Mouse (Mus musculus) testis, postnatal 10 days (tissue): Measurements from ENCODE around the gene Selenbp1.
"Not testable (repeated sequence)": the region's sequence is repeated elsewhere in the genome, so short reads cannot be mapped to it uniquely, and the experiment has no call there.

ENCODE experiments used
- DNase-seq: peaks from one replicate; pipeline ENCODE4 v3.0.0; 2021; ENCODE audit warnings: low spot score

The Selenbp1 gene

DNA sequence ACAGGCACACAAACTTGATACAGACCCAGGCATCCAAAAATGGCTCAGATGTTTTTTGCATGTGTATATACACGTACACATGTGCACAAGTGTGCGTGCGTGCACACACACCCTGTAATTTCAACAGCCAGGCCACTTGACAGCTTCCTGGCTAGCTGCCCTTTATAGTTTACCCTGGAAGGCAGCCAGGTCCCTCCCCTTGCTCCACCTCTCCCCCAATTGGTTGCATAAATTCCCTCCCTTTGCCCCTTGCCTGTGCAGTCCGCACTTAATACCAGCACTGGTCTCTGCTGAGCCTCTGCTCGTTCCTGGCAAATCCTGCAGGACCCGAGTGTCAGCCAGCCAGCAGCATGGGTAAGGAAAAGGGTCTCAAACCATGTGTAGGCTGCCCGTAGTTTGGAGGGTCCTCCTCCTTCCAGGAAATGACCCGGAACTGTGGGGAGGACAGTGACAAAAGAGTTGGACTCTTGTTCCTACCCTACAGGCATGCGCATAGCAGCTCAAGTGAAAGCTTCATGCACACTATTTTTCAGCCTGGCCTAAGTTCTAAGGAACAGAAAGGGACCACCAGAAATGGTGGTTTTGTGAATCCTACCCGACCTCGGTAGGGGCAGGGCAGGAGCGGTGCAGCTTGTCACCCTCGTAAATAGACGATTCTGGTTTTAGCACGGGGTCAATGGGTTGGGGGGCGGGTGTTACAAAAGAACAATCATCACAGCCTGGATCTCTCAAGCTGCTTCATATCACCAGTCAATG is at the start of gene Selenbp1:
Selenbp1 (plus strand) TSS at position 248 of the 756 bp plus-strand sequence.
- DNase-seq, result peak; percentile 83

DNA sequence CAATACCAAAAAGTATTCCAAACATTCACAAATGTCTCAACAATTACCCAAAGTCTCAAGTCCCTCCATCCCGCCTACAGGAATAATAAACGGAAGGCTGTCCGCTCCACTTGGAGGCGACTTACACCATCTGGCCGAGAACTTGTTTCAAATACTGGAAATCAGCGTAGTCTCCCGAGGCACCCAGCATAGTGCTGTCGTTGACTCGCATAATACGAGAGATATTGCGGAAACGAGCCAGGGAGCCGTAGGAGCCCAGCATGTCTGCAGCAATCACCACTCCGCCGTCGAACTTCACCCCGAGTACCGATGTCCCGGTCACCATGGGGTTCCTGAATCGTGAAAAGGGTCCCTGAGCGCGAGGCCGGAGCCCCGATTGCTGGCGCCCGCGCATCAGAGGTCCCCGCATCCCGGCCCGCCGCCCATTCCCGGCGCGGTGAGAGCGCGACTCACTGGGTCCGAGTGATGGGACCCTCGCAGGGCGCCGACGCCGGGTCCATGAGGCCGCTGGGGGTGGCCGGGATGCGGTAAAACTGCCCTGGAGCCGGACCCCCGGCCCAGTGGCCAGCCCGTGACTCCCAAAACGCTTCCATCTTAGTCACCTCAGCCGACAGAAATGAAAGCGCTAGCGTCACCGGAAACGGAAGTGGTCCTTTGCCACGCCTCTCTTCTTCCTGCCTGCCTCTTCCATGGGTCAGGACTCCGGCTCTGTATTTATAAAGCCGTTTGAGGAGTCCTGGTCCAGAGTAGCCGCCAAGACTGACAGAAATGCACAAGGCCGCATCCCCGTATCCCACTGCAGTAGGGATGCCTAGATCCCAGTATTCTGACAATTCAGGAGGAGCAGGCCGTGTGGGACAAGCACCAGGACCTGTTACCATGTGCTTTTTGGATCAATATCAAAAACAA is 46.3 kb upstream of the Selenbp1 start, which contains the start of gene Psmb4:
Psmb4 (minus strand) TSS at position 646 of the 909 bp plus-strand sequence.
- DNase-seq, result peak; percentile 81

DNA sequence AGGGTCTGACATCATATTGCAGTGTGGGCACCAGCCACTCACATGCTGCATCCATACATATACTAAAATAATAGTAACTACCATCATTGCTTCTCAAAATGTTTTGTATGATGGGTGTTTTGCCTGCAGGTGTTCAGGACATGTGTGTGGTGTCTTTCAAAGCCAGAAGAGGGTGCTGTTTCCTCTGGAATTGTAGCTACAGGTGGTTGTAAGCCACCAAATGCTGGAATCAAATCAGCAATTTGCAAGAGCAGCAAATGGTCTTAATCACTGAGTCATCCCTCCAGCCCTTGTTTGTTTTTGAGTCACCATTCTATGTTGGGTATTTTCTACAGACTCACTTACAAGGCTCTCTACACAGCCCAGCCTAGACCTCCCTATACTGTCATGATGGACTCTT is 44.3 kb upstream of the Selenbp1 start:
- DNase-seq, result no peak

DNA sequence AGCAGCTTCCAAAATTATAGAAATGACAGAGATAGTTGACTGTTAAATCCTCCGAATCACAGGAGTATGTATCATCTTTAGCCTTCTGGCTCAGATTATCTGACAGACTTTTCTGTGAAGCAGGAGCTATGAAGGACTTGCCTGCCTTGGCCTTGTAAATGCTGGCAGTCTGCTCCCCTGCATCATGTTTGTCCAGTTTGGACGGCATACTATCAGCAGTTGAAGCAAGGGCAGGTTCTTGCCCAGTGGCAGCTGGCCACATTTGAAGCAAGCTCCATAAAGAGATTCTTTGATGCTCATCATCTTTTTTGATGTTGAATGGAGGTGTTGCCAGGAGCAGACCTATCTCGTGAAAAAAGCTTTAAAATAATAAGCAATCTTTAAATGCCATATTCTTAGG is 38.8 kb upstream of the Selenbp1 start:
- DNase-seq, result no peak

DNA sequence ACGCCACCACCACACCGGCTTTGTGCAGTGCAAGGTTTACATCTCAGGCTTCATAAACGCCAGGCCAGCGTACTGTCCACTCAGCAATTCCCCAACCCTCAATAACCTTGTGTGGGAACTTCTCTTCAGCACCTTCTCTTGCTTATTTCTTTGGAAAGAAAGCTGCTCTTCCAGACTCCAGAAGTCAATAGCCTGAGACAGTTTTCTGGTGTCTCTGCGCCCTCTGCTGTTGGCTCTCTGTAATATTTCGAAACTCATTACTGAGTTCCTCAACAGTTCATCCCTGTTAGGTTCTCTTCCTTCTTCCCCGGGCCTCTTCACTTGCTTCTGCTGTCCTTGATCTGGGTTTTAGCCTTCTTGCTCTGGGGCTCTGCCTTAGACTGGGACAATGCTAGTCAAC is 30.1 kb upstream of the Selenbp1 start:
- peak; percentile 79 for DNase-seq

DNA sequence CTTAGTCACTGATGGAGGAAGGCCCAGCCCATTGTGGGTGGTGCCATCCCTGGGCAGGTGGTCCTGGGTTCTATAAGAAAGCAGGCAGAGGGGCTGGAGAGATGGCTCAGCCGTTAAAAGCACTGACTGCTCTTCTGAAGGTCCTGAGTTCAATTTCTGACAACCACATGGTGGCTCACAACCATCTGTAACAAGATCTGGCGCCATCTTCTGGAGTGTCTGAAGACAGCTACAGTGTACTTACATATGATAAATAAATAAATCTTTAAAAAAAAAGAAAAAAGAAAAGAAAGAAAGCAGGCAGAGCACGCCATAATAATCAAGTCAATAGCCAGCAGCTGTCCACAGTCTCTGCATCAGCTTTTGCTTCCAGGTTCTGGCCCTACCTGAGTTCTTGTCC is 28.1 kb upstream of the Selenbp1 start:
- DNase-seq, result not testable (repeated sequence)

DNA sequence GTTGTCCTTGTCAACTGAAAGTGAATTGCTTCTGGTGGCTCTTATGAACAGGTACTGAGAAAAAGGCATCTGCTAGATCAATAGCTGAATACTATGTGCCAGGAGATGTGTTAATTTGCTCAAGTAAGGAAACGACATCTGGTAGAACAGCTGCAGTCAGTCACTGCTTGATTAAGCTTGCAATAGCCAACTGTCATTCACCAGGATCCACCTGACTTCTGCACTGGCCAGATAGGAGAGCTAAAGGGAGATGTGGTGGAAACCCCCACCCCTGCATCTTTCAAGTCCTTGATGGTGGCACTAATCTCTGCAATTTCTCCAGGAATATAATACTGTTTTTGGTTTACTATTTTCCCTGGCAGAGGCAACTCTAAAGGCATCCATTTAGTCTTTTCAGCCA is 26.4 kb upstream of the Selenbp1 start:
- DNase-seq, result no peak

DNA sequence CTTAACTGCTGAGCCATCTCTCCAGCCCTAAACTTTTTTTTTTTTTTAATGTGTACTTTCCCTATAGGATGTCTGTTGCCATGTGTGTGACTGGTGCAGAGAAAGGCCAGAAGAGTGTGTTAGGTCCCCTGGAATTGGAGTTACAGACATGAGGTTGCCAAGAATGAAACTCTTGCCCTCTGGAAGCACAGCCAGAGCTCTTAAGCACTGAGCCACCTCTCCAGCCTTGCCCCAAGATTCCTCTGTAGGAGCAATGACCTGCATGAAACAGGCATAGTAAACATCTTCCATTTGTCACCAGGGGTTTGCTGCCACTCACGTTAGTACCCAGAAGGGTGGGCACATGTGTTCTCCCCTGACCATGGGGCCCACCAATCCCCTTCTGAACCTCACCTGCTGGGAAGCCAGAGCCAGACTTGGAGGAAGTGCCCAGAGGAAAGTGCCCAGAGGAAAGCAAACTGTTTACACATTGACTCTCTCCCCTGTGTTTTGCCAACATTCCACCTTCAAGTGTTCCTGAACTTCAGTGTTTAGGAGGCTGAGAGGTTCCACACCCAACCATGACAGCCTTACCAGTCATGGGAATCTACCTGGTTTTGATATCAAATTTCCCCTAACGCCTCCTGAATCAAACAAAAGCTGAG is 21.7 kb upstream of the Selenbp1 start:
- no peak for DNase-seq

DNA sequence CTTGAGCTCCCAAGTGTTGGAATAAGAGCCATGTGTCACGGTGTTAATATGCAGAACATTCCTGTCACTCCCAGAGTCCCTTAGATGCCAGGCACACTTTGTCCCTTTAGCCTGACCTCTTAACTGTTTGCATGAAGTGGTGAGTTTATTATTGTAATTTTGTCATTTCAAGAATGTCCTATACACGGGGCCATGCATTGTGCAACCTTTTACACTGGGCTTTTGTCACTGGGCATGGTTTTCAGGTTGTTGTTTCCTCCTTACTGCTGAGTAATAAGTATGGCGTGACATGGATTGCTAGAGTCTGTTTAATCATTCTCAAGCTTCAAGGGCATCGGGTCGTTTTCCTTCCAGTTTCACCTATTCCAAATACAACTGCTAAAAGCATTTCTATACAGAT is 19.1 kb upstream of the Selenbp1 start:
- DNase-seq, result no peak

DNA sequence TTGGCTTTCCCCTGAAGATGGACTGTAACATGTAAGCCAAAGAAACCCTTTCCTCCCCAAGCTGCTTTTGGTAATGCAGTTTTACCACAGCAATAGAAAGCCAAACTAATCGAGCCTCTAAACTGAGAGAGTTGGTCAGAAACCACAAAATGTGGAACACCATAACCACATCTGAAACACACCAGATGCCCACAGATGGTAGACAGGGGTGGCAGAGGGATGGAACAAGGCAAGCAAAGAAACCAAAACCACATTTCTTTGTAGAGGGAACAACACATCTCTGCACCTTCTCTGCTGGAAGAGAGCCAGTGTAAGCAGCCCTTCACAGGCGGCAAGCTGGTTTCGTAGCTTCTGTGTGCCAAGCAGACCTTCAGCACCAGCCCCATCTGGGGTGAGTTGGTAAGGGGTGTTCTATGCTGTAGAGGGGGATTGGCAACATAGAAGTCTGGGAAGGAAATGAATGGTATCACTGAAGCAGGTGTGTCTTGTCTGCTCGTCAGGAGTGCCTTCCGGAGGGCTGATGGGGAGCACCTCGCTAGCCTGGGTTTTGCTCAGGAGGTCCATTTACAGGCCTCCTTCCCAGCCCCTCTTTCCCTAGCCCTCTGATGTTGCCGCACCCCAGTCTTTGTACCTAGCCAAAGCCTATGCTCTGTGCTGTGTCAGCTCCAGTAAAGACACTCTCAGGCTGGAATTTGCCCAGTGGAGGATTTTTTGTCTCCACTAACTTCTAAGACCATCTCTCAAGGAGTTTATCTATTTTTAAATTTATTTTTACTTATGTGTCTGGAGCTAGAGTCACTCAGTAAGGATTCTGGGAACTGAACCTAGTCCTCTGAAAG is 16.7 kb upstream of the Selenbp1 start:
- no peak for DNase-seq

DNA sequence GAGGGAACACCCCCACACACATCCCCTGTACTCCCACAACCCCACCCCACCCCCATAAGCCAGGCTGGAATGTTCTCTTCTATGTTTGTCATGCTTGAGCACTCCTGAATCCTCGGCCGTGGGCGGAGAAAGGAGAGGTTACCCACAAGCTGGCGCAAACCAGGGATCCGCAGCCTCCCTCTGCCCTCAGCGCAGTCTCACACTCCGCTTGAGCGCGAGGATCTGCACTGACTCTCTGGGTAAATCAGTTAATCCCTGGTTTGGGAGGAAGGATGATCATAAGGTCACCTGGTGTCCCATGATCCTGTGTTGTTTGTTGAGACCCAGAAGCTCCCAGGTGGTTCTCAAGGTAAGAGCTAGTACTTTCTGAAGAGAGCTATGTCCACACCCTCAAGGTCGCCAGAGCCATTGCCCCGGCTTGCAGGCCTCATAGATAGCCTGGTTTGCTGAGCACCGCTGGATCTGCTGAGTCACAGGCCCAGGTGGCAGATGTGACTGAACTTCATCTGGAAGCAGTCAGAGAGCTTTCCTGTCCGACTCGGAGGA is 15.0 kb upstream of the Selenbp1 start:
- DNase-seq, result peak; percentile 58

DNA sequence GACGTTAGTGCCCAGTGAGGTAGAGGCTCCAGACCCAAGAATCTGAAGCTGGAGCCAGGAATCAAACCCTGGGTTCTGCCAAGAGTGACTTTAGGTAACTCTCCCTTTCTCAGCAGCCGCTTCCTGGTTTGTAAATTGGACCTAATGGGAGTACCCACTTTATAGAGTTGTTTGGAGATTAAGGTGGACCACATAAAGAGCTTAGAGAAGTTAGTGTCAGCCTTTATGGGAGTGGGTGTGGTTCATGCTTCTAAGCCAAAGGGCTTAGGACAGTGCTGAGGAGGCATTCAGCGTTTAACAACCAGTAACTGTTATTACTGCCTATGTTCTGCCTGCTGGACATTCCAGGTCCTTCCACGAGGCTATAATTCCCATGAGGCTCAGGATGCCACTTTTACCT is 14.0 kb upstream of the Selenbp1 start:
- DNase-seq, result no peak

DNA sequence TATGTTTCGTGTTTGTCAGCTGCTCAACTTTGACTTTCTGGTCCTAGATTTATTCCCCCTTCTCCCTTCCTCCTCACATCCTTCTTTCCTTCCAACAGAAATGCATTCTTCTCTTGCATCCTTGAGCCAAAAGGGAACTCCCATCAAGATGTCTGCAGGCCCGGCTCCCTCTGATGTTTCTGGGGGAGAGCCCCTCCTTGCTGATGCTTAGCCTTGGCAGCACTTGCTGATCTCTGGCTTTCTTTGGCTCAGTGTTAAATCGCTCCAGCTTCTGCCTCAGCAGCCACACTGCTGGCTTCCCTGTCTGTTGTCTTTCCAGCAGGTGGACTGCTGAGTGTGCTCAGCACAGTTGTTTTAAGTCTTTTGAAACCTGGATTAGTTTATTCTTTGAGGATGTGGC is 11.8 kb upstream of the Selenbp1 start:
- DNase-seq, result no peak

DNA sequence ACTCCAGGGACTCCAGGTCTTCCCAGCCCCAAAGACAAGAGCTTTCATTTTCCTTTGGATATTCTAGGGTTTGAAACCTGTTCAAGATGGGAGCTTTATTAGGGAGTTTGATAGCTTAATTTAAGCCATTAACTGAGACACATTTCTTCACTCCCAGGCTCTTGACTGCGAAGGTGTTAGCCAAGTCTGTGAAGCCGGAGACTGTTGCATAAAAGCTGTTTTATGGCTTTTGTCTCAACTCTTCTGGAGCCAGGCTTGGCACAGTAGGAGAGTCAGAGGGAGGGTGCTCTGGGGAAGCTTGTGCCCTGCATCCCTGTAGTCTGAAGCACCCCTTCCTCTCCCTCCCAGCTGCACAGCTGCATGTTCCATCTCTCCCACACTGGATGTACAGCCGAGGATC is 10.5 kb upstream of the Selenbp1 start:
- DNase-seq, result no peak

DNA sequence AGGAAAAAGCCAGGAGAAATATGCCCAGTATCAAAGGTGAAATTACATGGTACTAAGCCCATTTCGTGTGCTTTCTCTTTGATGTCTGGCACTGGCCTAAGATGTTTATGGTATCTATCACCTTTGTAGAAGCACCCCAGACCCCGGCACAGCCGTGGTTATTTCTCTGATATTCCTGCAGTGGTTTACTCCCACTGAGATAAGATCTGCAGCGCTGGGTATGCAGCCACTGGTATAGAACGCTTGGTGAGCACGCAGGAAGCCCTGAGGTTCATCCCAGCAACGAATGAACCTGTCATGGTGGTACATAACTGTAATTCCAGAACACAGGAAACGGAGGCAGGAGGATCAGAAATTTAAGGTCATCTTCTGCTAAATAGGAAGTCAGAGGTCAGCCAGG is 8.2 kb upstream of the Selenbp1 start:
- no peak for DNase-seq

DNA sequence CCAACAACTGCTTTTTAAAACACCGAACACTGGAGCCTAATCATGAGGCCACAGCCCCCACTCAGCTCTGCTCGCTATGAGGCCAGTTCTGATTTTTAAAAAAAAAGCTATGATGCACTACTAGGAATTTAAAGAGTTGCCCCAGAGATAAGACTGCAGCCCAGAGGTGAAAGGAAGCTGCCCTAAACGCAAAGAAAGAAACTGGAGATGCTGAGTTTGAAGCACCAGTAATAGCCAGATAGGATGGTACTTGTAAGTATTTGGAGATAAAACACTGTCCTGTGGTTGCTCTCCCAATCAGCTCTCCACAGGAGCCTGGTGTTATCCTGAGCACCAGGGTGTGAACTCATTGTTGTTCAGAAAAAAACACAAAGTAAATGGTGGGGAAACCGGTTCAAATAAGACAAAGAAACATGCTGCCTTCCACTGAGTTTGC is 6.5 kb upstream of the Selenbp1 start:
- not testable (repeated sequence) for DNase-seq

DNA sequence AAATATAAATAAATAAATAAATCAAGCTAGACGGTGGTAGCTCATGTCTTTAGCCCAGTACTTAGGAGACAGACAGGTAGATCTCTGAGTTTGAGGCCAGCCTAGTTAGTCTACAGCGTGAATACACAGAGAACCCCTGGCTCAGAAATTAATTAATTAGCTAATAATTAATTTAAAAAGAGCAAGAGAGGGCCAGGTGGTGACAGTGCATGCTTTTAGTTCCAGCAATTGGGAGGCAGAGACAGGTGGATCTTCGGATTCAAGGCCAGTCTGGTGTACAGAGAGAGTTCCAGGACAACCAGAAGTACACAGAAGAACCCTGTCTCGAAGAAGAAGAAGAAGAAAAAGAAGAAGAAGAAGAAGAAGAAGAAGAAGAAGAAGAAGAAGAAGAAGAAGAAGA is 3.9 kb upstream of the Selenbp1 start:
- not testable (repeated sequence) for DNase-seq

DNA sequence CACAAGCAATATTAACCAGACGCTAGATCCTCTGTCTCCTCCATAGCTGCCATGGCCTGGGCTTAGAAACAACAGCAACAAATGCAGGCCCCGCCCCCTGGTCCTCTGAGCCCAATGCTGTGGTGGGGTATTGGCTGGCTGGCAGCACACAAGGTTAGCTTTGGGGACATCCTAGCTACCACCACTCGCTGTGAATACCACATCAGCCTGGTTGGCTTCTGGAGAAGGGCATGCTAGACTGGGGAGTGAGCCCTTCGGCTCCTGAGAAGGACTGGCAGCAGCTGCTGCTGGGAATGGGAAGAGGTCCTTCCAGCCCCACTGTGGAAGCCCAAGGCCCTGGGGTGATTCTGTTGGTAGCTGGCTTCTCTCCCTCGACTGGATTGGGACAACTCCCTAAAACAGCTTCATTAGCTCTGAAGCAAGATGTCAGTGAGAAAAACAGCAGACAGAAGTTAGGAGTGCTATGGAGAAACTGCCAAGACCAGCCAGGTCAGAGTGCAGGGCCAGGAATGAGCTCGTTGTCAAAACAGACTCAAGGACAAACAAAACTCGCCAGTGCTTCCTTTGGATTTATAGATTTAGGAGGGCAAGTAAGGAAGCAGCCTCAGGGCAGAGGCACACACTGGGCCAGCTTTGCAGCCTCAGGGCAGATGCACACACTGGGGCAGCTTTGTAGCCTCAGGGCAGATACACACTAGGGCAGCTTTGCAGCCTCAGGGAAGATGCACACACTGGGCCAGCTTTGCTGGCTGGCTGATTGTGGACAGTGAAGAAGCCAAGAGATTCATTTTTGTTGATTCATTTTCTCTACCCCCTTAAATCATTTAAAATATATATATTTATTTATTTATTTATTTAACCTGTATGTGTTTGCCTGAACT is 2.2 kb upstream of the Selenbp1 start:
- peak; percentile 56 for DNase-seq

DNA sequence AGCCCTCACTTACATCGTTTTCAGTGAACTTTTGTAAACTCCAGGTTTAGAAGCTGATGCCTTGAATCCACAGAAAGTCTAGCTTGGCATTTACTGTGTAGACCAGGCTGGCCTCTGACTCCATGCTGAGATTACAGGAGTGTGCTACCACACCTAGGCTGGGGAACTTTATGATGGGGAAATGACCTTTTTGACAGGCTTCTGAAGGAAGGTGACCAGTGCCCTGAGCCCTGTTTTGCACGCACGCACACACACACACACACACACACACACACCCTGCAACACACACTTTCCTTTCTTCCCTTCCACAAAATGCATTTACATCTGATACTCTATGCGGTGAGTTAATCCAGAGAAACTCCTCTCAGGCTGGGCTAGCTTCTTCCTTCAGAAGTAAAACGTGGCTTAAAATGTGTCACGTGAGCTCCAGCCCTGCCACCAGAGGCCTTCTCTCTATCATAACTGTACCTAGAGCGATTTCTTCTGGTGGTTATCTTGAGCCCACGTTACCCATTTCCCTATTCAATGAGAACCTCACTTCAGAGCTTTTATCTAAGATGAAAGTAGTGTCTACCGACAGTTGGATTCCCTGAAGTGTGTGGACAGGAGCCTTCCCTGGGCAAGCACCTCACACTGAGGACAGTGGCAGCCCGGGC is 1.3 kb upstream of the Selenbp1 start:
- not testable (repeated sequence) for DNase-seq

DNA sequence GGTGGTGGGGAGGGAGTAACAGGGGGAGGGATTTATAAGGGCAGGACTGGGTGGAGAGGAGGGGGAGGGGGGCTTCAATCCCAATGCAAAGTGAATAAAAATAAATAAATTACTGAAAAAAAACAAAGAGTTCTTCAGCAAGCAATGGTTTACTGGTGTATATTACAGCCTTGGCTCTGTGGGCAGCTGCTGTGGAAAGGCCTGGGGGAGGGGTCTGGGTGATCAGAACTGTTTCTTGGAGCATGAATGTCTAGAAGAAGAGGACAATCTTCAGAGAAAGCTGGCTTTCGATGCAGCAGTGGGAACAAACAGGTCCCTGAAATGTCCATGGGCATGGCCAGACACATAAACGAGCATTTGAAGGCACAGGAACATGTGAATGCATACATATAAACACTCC is 577 bp upstream of the Selenbp1 start:
- not testable (repeated sequence) for DNase-seq
